Mouse (Mus musculus) spleen, adult 2 months (tissue): Measurements from ENCODE around the gene Zfp784.
A peak's percentile ranks its signal among the peaks of the same experiment; 100 is the strongest.

Experiments used
- CTCF ChIP-seq: fragments of 200-500 bp; IDR thresholded peaks from 2 replicates; pipeline ENCODE4 v1.5.1; 2011; ENCODE audit warnings: mild to moderate bottlenecking, inconsistent platforms; ENCODE audit not compliant: insufficient read depth, insufficient read length, insufficient replicate concordance; ENCODE audit errors: extremely low read depth
- POLR2A ChIP-seq: fragments of 200-500 bp; IDR thresholded peaks from 2 replicates; pipeline ENCODE4 v1.6.1; 2011; ENCODE audit warnings: low read depth, low read length, inconsistent platforms

DNA sequence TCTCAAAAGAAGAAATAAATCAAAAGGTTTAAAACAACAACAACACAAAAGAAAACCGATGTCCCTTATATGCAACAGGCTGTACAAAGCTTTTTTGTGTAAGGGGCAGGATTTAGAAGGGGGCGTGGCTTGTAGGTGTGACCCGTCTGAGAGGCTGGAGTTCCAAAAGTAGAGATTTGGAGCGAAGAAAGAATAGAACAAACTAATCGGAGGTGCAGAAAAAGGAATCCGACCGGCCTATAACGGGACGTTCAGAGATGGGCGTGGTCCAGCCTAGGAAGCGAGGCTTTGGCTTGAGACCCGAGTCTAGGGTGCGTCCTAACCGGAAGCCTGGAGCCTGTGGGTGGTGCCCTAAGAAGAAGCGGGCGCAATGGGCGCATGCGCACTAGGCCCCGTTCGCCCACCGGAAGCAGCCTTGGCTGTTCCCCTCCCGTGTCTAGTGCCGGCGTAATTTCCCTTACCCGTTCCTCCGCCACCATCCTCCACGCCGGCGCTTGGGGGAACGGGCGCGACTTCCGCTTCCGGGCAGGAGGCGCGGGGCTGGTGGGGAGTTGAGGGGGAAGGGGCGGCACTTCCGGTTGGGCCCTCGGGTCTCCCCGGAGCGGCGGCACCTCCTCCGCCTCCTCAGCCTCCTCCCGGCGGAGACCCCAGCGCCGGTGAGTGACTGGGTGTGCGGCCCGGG, 18.1 kb downstream of the Zfp784 start, which contains the start of the genes Zfp865 and Ccdc106:
- no peak for TF ChIP-seq CTCF
- TF ChIP-seq POLR2A = peak; percentile 36; the same call in 1 of the 2 replicates
